ENCODE assay signal across 27 mouse cellular contexts in genomic region chr11:6644566-6644965, GRCm38 (mm10). TPM values are rescaled to one million over a fixed set of nuclear protein-coding genes. Genes with fewer than 3 reads are reported as not detected.
DNase-seq lines count a peak whose midpoint lies in the region; ATAC-seq and TF ChIP-seq lines count a peak whose summit lies in the region.
"Had no signal": no experiment of that assay in that cellular context is flagged by ENCODE, and none has a peak within 500 bp of the region (broad histone marks: within the 10 kb centered on the region; RNA-seq: fewer than 3 reads in every experiment).

No protein-coding gene starts in this region.

- 68% methylated on average over 6 of the region's 6 CpGs for WGBS in hindbrain, embryonic 16.5 days
- 83% methylated on average over 6 of the region's 6 CpGs for WGBS in hindbrain, embryonic 10.5 days
- WGBS in neural tube, embryonic 12.5 days: 76% methylated on average over 6 of the region's 6 CpGs
- WGBS in neural tube, embryonic 15.5 days: 69% methylated on average over 6 of the region's 6 CpGs
- 63% methylated on average over 6 of the region's 6 CpGs for WGBS in hindbrain, postnatal 0 days

- no peaks in the 10 kb centered on the region for H3K36me3 ChIP-seq in hindbrain, embryonic 16.5 days (ENCODE audit: control insufficient read depth, insufficient read depth, low read length)
- H3K36me3 ChIP-seq in hindbrain, embryonic 10.5 days: no peaks in the 10 kb centered on the region
- no peaks in the 10 kb centered on the region for H3K36me3 ChIP-seq in neural tube, embryonic 12.5 days
- no peaks in the 10 kb centered on the region for H3K36me3 ChIP-seq in neural tube, embryonic 15.5 days
- no peaks in the 10 kb centered on the region for H3K36me3 ChIP-seq in hindbrain, postnatal 0 days (ENCODE audit: insufficient read depth, low read length)
- H3K36me3 ChIP-seq in myocyte (ENCODE audit: control insufficient read depth, insufficient read depth): no peaks in the 10 kb centered on the region
- H3K36me3 ChIP-seq: embryonic facial prominence, embryonic 13.5 days; heart, embryonic 13.5 days had no signal

- H3K79me2 ChIP-seq in myocyte (ENCODE audit: control insufficient read depth, insufficient read depth): no peaks in the 10 kb centered on the region

- no peak overlapping the region for H3K9ac ChIP-seq in hindbrain, embryonic 16.5 days (ENCODE audit: low read depth, low read length)
- H3K9ac ChIP-seq in neural tube, embryonic 12.5 days: no peak overlapping the region
- H3K9ac ChIP-seq in neural tube, embryonic 15.5 days (replicated peaks): no peak overlapping the region
- no peak overlapping the region for H3K9ac ChIP-seq in hindbrain, postnatal 0 days (replicated peaks; ENCODE audit: low read length)
- H3K9ac ChIP-seq: embryonic facial prominence, embryonic 13.5 days; heart, embryonic 13.5 days had no signal

- TF ChIP-seq POLR2A in myocyte (IDR thresholded peaks at IDR 0.05; ENCODE audit: insufficient read length, low read depth): no peak

- no peak for TF ChIP-seq CTCF in hindbrain, postnatal 0 days (IDR thresholded peaks at IDR 0.05; ENCODE audit: low read depth)

- H3K27ac ChIP-seq in hindbrain, embryonic 16.5 days (ENCODE audit: low read depth, low read length): no peak overlapping the region
- no peak overlapping the region for H3K27ac ChIP-seq in hindbrain, embryonic 10.5 days
- no peak overlapping the region for H3K27ac ChIP-seq in neural tube, embryonic 12.5 days
- H3K27ac ChIP-seq in neural tube, embryonic 15.5 days (replicated peaks): no peak overlapping the region
- no peak overlapping the region for H3K27ac ChIP-seq in hindbrain, postnatal 0 days
- H3K27ac ChIP-seq: embryonic facial prominence, embryonic 13.5 days; heart, embryonic 13.5 days had no signal

- ATAC-seq in hindbrain, embryonic 16.5 days: peak; percentile 58
- 0 out of 2 replicates have a peak, but pooled peaks have one; percentile 37 for ATAC-seq in neural tube, embryonic 12.5 days (ENCODE audit: low FRiP score, low read depth)
- ATAC-seq in neural tube, embryonic 15.5 days (ENCODE audit: low FRiP score): no peak
- peak; percentile 50 for ATAC-seq in hindbrain, postnatal 0 days
- ATAC-seq: inflammation-experienced regulatory T-cells, adult 6 months had no signal

- no peak for DNase-seq in hindbrain, embryonic 10.5 days (ENCODE audit: low spot score)
- peak; percentile 11 for DNase-seq in hindbrain, postnatal 0 days (ENCODE audit: low spot score)
- DNase-seq in cerebellum, postnatal 10 days: no peak
- DNase-seq: cerebellum, adult 9-10 months; gastrocnemius, postnatal 10 days; heart, adult 11 months; kidney, adult 9 months; kidney, postnatal 25 days; lung, adult 18-20 months; right cerebral cortex, postnatal 25 days had no signal

- H3K9me3 ChIP-seq in hindbrain, embryonic 16.5 days (ENCODE audit: control insufficient read depth, low read length): no peaks in the 10 kb centered on the region
- no peaks in the 10 kb centered on the region for H3K9me3 ChIP-seq in hindbrain, embryonic 10.5 days
- H3K9me3 ChIP-seq in neural tube, embryonic 12.5 days: no peaks in the 10 kb centered on the region
- no peaks in the 10 kb centered on the region for H3K9me3 ChIP-seq in neural tube, embryonic 15.5 days (replicated peaks)
- no peaks in the 10 kb centered on the region for H3K9me3 ChIP-seq in hindbrain, postnatal 0 days (ENCODE audit: low read length)
- H3K9me3 ChIP-seq: embryonic facial prominence, embryonic 13.5 days; heart, embryonic 13.5 days had no signal

- no peak overlapping the region for H3K4me2 ChIP-seq in hindbrain, embryonic 16.5 days (ENCODE audit: low read length)
- no peak overlapping the region for H3K4me2 ChIP-seq in neural tube, embryonic 12.5 days (replicated peaks)
- H3K4me2 ChIP-seq in neural tube, embryonic 15.5 days: no peak overlapping the region
- H3K4me2 ChIP-seq in hindbrain, postnatal 0 days (ENCODE audit: low read depth, low read length): no peak overlapping the region
- no peak overlapping the region for H3K4me2 ChIP-seq in myocyte (ENCODE audit: low read depth)
- H3K4me2 ChIP-seq: embryonic facial prominence, embryonic 13.5 days; heart, embryonic 13.5 days; liver, embryonic 11.5 days had no signal

- no peak overlapping the region for H3ac ChIP-seq in myocyte (ENCODE audit: control insufficient read depth, insufficient read length)

- no peaks in the 10 kb centered on the region for H3K27me3 ChIP-seq in hindbrain, embryonic 16.5 days (replicated peaks; ENCODE audit: control insufficient read depth, insufficient read depth, low read length)
- no peaks in the 10 kb centered on the region for H3K27me3 ChIP-seq in hindbrain, embryonic 10.5 days (ENCODE audit: insufficient read depth, poor library complexity, severe bottlenecking)
- H3K27me3 ChIP-seq in neural tube, embryonic 12.5 days (replicated peaks): no peaks in the 10 kb centered on the region
- no peaks in the 10 kb centered on the region for H3K27me3 ChIP-seq in neural tube, embryonic 15.5 days (replicated peaks)
- no peaks in the 10 kb centered on the region for H3K27me3 ChIP-seq in hindbrain, postnatal 0 days (ENCODE audit: insufficient read depth, low read length)
- H3K27me3 ChIP-seq in myocyte (ENCODE audit: control insufficient read depth, insufficient read depth, insufficient read length): peaks cover 12% of the 10 kb centered on the region
- H3K27me3 ChIP-seq: embryonic facial prominence, embryonic 13.5 days; heart, embryonic 13.5 days had no signal

- H3K4me1 ChIP-seq in hindbrain, embryonic 16.5 days (ENCODE audit: control insufficient read depth, insufficient read depth, low read depth, low read length): no peaks in the 10 kb centered on the region
- H3K4me1 ChIP-seq in hindbrain, embryonic 10.5 days (replicated peaks): no peaks in the 10 kb centered on the region
- no peaks in the 10 kb centered on the region for H3K4me1 ChIP-seq in neural tube, embryonic 12.5 days
- no peaks in the 10 kb centered on the region for H3K4me1 ChIP-seq in neural tube, embryonic 15.5 days
- no peaks in the 10 kb centered on the region for H3K4me1 ChIP-seq in hindbrain, postnatal 0 days (ENCODE audit: insufficient read depth, low read length)
- H3K4me1 ChIP-seq: embryonic facial prominence, embryonic 13.5 days; heart, embryonic 13.5 days had no signal

- H3K4me3 ChIP-seq in hindbrain, embryonic 16.5 days (ENCODE audit: low read length): no peak overlapping the region
- no peak overlapping the region for H3K4me3 ChIP-seq in hindbrain, embryonic 10.5 days
- H3K4me3 ChIP-seq in neural tube, embryonic 12.5 days: no peak overlapping the region
- no peak overlapping the region for H3K4me3 ChIP-seq in neural tube, embryonic 15.5 days (replicated peaks)
- H3K4me3 ChIP-seq in hindbrain, postnatal 0 days (ENCODE audit: low read length): no peak overlapping the region
- H3K4me3 ChIP-seq in myocyte: no peak overlapping the region
- H3K4me3 ChIP-seq: embryonic facial prominence, embryonic 13.5 days; heart, embryonic 13.5 days had no signal

TF ChIP-seq in myocyte, 11 proteins besides CTCF, POLR2A, EP300 and RAD21 (continues in another document):
- TF ChIP-seq MYOG (IDR thresholded peaks at IDR 0.05; ENCODE audit: control insufficient read depth in 1 of 3, insufficient read depth in 1 of 3, insufficient read length in 2 of 3, low read depth in 2 of 3): peak in 2 of 3 experiments; percentile 51 to 53
- TF ChIP-seq SRF (IDR thresholded peaks at IDR 0.05; ENCODE audit: control insufficient read depth, insufficient read length, low read depth): no peak
- TF ChIP-seq POLR2AphosphoS2 (IDR thresholded peaks at IDR 0.05; ENCODE audit: insufficient read length, low read depth): no peak
- TF ChIP-seq CEBPB (IDR thresholded peaks at IDR 0.05; ENCODE audit: insufficient read depth, poor library complexity, severe bottlenecking): no peak

RNA-seq across cellular contexts. Expression of gene Wap, which starts 6.1 kb away (rescaled TPM):
- polyA plus RNA-seq in hindbrain, embryonic 16.5 days (2015; fragmentation: Nextera tagmentation; extraction: Ambion mirVana): not detected in 2 replicates
- not detected in 2 replicates for polyA plus RNA-seq in hindbrain, embryonic 10.5 days (2016; fragmentation: Nextera tagmentation; extraction: Ambion mirVana)
- not detected in 2 replicates for polyA plus RNA-seq in neural tube, embryonic 12.5 days (2016; fragmentation: Nextera tagmentation; extraction: Ambion mirVana)
- not detected in 2 replicates for polyA plus RNA-seq in neural tube, embryonic 15.5 days (2015; fragmentation: Nextera tagmentation; extraction: Ambion mirVana)
- not detected in 2 replicates for total RNA-seq in hindbrain, postnatal 0 days (2014; rRNA removed)
- polyA plus RNA-seq in hindbrain, postnatal 0 days (2015; fragmentation: Nextera tagmentation; extraction: Ambion mirVana): not detected in 2 replicates
- polyA plus RNA-seq in myocyte (2012; fragmentation: generic; extraction: Trizol): not detected
- total RNA-seq: adrenal gland, adult 18-20 months; gastrocnemius, postnatal 10 days; heart, postnatal 25 days; layer of hippocampus, adult 8-10 months; left cerebral cortex, postnatal 36 days; megakaryocyte-erythroid progenitor cell, adult 5-6 weeks had no signal
- polyA plus RNA-seq: cortical plate, adult 2 months; embryonic facial prominence, embryonic 13.5 days; frontal cortex, adult 2 months; heart, embryonic 13.5 days; inflammation-experienced regulatory T-cells, adult 6 months; liver, embryonic 11.5 days; neural tube, embryonic 11.5 days; stomach, embryonic 16.5 days had no signal

RNA-seq across cellular contexts. Expression of gene Ramp3, which starts 13.8 kb away (rescaled TPM):
- polyA plus RNA-seq in hindbrain, embryonic 16.5 days (2015; fragmentation: Nextera tagmentation; extraction: Ambion mirVana): 26.6 and 30.6 TPM in 2 replicates
- polyA plus RNA-seq in hindbrain, embryonic 10.5 days (2016; fragmentation: Nextera tagmentation; extraction: Ambion mirVana): 5.7 and 5.8 TPM in 2 replicates
- polyA plus RNA-seq in neural tube, embryonic 12.5 days (2016; fragmentation: Nextera tagmentation; extraction: Ambion mirVana): 13.3 and 15.2 TPM in 2 replicates
- 29.9 and 32.1 TPM in 2 replicates for polyA plus RNA-seq in neural tube, embryonic 15.5 days (2015; fragmentation: Nextera tagmentation; extraction: Ambion mirVana)
- 27.7 and 29.3 TPM in 2 replicates for total RNA-seq in hindbrain, postnatal 0 days (2014; rRNA removed)
- polyA plus RNA-seq in hindbrain, postnatal 0 days (2015; fragmentation: Nextera tagmentation; extraction: Ambion mirVana): 23.9 and 24.2 TPM in 2 replicates
- 0.19 TPM for polyA plus RNA-seq in myocyte (2012; fragmentation: generic; extraction: Trizol)
- total RNA-seq: megakaryocyte-erythroid progenitor cell, adult 5-6 weeks had no signal

RNA-seq across cellular contexts. Expression of gene Tbrg4, which starts 18.7 kb away (rescaled TPM):
- polyA plus RNA-seq in hindbrain, embryonic 16.5 days (2015; fragmentation: Nextera tagmentation; extraction: Ambion mirVana): 29.3 and 35.2 TPM in 2 replicates
- polyA plus RNA-seq in hindbrain, embryonic 10.5 days (2016; fragmentation: Nextera tagmentation; extraction: Ambion mirVana): 59.5 and 62.2 TPM in 2 replicates
- polyA plus RNA-seq in neural tube, embryonic 12.5 days (2016; fragmentation: Nextera tagmentation; extraction: Ambion mirVana): 42.3 and 46.3 TPM in 2 replicates
- polyA plus RNA-seq in neural tube, embryonic 15.5 days (2015; fragmentation: Nextera tagmentation; extraction: Ambion mirVana): 34.2 and 39.9 TPM in 2 replicates
- 44.0 and 53.5 TPM in 2 replicates for total RNA-seq in hindbrain, postnatal 0 days (2014; rRNA removed)
- 31.3 and 34.7 TPM in 2 replicates for polyA plus RNA-seq in hindbrain, postnatal 0 days (2015; fragmentation: Nextera tagmentation; extraction: Ambion mirVana)
- 71.7 TPM for polyA plus RNA-seq in myocyte (2012; fragmentation: generic; extraction: Trizol)

RNA-seq across cellular contexts. Expression of gene Nacad, which starts 38.7 kb away (rescaled TPM):
- polyA plus RNA-seq in hindbrain, embryonic 16.5 days (2015; fragmentation: Nextera tagmentation; extraction: Ambion mirVana): 72.1 and 81.0 TPM in 2 replicates
- 21.8 and 56.0 TPM in 2 replicates for polyA plus RNA-seq in hindbrain, embryonic 10.5 days (2016; fragmentation: Nextera tagmentation; extraction: Ambion mirVana)
- 102 and 111 TPM in 2 replicates for polyA plus RNA-seq in neural tube, embryonic 12.5 days (2016; fragmentation: Nextera tagmentation; extraction: Ambion mirVana)
- 66.7 and 78.2 TPM in 2 replicates for polyA plus RNA-seq in neural tube, embryonic 15.5 days (2015; fragmentation: Nextera tagmentation; extraction: Ambion mirVana)
- 84.0 and 84.9 TPM in 2 replicates for total RNA-seq in hindbrain, postnatal 0 days (2014; rRNA removed)
- polyA plus RNA-seq in hindbrain, postnatal 0 days (2015; fragmentation: Nextera tagmentation; extraction: Ambion mirVana): 54.7 and 56.7 TPM in 2 replicates
- 1.00 TPM for polyA plus RNA-seq in myocyte (2012; fragmentation: generic; extraction: Trizol)
- total RNA-seq: megakaryocyte-erythroid progenitor cell, adult 5-6 weeks had no signal
- polyA plus RNA-seq: inflammation-experienced regulatory T-cells, adult 6 months had no signal
